Comparison of ENCODE assay signal across 26 mouse cellular contexts in genomic region chr17:25101338-25101737, GRCm38 (mm10). TPM values are rescaled to one million over a fixed set of nuclear protein-coding genes. Genes with fewer than 3 reads are reported as not detected.
"Had no signal": no experiment of that assay in that cellular context is flagged by ENCODE, and none has a peak within 500 bp of the region (broad histone marks: within the 10 kb centered on the region; RNA-seq: fewer than 3 reads in every experiment).

No protein-coding gene starts in this region.

- DNase-seq: kidney, adult 2 months; kidney, postnatal 36 days; layer of hippocampus, postnatal 36 days; lung, adult 2 months; lung, postnatal 14 days; lung, postnatal 4 days; retina, postnatal 1 day; right cerebral cortex, postnatal 25 days; spleen, adult 18-20 months; thymus, adult 18-20 months; thymus, postnatal 36 days had no signal

- ATAC-seq: midbrain, embryonic 16.5 days had no signal

- H3K4me3 ChIP-seq: left cerebral cortex, adult 2 months; liver, embryonic 15.5 days; midbrain, embryonic 12.5 days; myocyte; neural tube, embryonic 13.5 days had no signal

- H3K4me2 ChIP-seq: liver, embryonic 15.5 days; midbrain, embryonic 12.5 days; neural tube, embryonic 13.5 days had no signal

- H3K9ac ChIP-seq: liver, embryonic 15.5 days; midbrain, embryonic 12.5 days; neural tube, embryonic 13.5 days had no signal

- H3K9me3 ChIP-seq: liver, embryonic 15.5 days; midbrain, embryonic 12.5 days; neural tube, embryonic 13.5 days had no signal

- H3K27me3 ChIP-seq: liver, embryonic 15.5 days; midbrain, embryonic 12.5 days; neural tube, embryonic 13.5 days had no signal

- H3K4me1 ChIP-seq: midbrain, embryonic 12.5 days; neural tube, embryonic 13.5 days had no signal

- H3K27ac ChIP-seq: kidney, postnatal 0 days; left cerebral cortex, adult 2 months; midbrain, embryonic 12.5 days; neural tube, embryonic 13.5 days had no signal

RNA-seq across cellular contexts. Expression of gene Tmem204, which starts 17.9 kb away (rescaled TPM):
- total RNA-seq: megakaryocyte progenitor cell, adult 5-6 weeks; megakaryocyte-erythroid progenitor cell, adult 5-6 weeks; monocyte, adult 5-6 weeks; neutrophil, adult 5-6 weeks had no signal

RNA-seq across cellular contexts. Expression of gene Ptx4, which starts 19.2 kb away (rescaled TPM):
- total RNA-seq: megakaryocyte progenitor cell, adult 5-6 weeks; monocyte, adult 5-6 weeks; neutrophil, adult 5-6 weeks had no signal
- polyA plus RNA-seq: intestine, embryonic 14.5 days; kidney, adult 2 months; kidney, embryonic 14.5 days; kidney, postnatal 0 days; lung, adult 2 months; lung, embryonic 16.5 days; midbrain, embryonic 12.5 days; myocyte; neural tube, embryonic 13.5 days; urinary bladder, adult 2 months had no signal
